Mouse (Mus musculus) heart, embryonic 10.5 days (tissue): ENCODE data around the gene Zfp94. TPM values are rescaled to one million over a fixed set of nuclear protein-coding genes. Genes with fewer than 3 reads are reported as not detected.

Source experiments
- DNase-seq: peaks from one replicate; pipeline ENCODE4 v3.0.0-alpha.2; 2017; ENCODE audit warnings: low spot score
- H3K27ac ChIP-seq: fragments of 300-500 bp; sonication (generic); 2 replicates; pipeline ENCODE4 v1.5.1; 2016; ENCODE audit warnings: mild to moderate bottlenecking
- H3K27me3 ChIP-seq: fragments of 300-500 bp; sonication (generic); 2 replicates; pipeline ENCODE4 v1.6.1; 2016; ENCODE audit warnings: mild to moderate bottlenecking; ENCODE audit not compliant: poor library complexity, insufficient read depth, severe bottlenecking
- H3K36me3 ChIP-seq: fragments of 300-500 bp; sonication (generic); 2 replicates; pipeline ENCODE4 v1.6.1; 2016; ENCODE audit warnings: mild to moderate bottlenecking, moderate library complexity
- H3K4me1 ChIP-seq: fragments of 300-500 bp; sonication (generic); 2 replicates; pipeline ENCODE4 v1.6.1; 2016; ENCODE audit warnings: mild to moderate bottlenecking
- H3K4me3 ChIP-seq: fragments of 300-500 bp; sonication (generic); 2 replicates; pipeline ENCODE4 v1.5.1; 2016; ENCODE audit warnings: mild to moderate bottlenecking, moderate library complexity
- H3K9me3 ChIP-seq: fragments of 300-500 bp; sonication (generic); 2 replicates; pipeline ENCODE4 v1.6.1; 2016; ENCODE audit warnings: mild to moderate bottlenecking, moderate library complexity
- WGBS: fragments of 180-500 bp; shearing (Covaris S2); methylation state at CpG from one replicate; pipeline ENCODE4 v1.1.7; 2016; 5-methylcytosine and 5-hydroxymethylcytosine counted together
- polyA plus RNA-seq: library from polyadenylated mRNA; unstranded; fragments of >200 nt; fragmentation: Nextera tagmentation; extraction: Ambion mirVana; gene quantifications from 2 replicates; pipeline ENCODE4 v1.2.1, GENCODE M21; 2016

The Zfp94 gene
- polyA plus RNA-seq, 1 experiment from 2014 or later: 10.1 TPM

DNA sequence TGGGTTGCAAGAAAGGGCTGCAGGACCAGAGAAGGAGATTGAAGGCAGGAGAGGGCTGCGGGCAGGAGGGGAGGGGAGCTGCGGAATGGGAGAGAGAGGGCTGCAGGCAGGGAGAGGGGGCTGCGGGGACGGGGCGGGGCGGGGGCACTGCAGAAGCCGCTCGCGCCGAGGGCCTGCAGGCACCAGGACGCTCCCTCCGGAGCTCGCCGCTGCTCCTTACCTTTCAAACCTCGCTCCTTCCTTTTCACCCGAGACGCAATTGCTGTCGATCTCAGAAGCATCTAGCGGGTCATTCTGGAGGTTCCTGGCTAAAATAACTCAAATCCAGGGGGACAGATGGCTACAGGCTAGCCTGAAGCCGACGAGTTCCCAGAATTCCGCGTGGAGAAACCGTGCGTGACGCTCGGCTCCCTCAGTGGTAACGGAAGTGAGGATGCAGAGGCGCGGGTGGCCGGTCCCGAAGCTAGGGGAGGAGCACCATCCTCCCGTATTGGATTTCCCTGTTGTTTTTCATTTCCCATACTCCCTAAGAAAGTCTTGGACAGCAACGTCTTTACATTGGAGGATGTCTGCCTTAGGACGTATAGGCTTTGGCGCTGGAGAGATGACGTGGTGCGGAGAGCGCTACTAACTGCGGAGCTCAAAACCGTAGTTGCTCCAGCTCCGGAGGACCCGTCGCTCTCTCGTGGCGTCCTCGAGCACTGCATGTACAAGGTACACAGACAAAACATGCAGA is 17.3 kb downstream of the Zfp94 start:
- Histone ChIP-seq H3K27me3 (no peaks in the 10 kb centered on the region), H3K36me3 (peaks cover 50% of the 10 kb centered on the region), H3K27ac (peak overlapping the region; percentile 91), H3K4me3 (peak overlapping the region; percentile 83), H3K9me3 (no peaks in the 10 kb centered on the region), H3K4me1 (peaks cover 10% of the 10 kb centered on the region; the same call in 1 of the 2 replicates)
- WGBS: under 1% methylated on average over 47 of the region's 47 CpGs
- peak; percentile 90 for DNase-seq

DNA sequence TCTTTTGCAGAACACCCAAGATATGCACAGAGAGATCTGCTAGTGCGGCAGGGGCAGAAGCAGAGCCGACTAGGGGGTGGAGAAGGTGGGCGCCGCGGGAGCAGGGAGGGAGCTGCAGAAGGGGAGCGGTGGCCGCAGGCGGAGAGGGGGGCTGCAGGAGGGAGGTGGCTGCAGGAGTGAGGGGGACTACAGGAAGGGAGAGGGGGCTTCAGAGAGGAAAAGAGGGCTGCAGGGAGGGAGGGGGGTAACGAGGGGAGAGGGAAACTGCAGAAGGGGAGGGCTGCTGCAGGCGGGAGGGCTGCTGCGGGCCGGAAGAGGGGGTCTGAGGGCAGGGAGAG is 17.9 kb downstream of the Zfp94 start:
- WGBS: 2% methylated on average over 12 of the region's 12 CpGs
- Histone ChIP-seq H3K27ac (peak overlapping the region; percentile 91), H3K27me3 (no peaks in the 10 kb centered on the region), H3K36me3 (peaks cover 56% of the 10 kb centered on the region), H3K4me3 (peak overlapping the region; percentile 83), H3K4me1 (peaks cover 10% of the 10 kb centered on the region; the same call in 1 of the 2 replicates), H3K9me3 (no peaks in the 10 kb centered on the region)
- peak; percentile 74 for DNase-seq

DNA sequence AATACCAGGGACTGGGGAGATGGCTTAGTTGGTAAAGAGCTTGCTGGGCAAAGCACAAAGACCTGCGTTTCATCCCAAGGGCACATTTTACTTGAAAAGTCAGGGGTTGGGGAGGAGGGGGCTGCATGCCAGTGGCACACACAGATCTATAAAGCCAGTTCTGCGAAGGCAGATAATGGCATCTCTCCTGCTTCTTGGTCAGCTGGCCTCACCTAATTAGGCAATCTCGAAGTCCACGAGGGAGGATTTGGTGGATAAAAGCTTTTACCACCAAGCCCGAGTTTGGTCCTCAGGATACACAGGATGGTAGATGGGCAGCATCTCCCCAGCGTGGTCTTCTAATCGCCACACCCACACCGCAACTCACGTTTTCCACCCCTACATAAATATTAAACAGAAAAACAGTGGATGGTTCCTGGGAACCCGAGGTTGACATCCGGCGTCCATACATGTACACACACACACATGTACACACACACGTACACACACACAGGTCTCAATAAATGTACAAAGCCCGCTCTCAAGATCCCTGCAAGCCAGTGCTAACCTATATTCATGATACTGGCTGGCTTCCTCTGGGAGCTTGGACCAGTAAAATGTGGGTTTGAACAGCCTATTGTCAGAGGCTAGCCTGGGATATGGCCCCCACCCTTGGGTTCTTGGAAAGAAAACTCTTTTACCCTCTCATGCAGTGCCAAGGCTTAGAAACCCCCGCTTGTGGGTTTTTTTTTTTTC is 18.9 kb downstream of the Zfp94 start:
- H3K4me3 ChIP-seq: peak overlapping the region; percentile 83; the same call in 1 of the 2 replicates
- peaks cover 10% of the 10 kb centered on the region; the same call in 1 of the 2 replicates for H3K4me1 ChIP-seq
- DNase-seq: peak; percentile 66
- no peaks in the 10 kb centered on the region for H3K9me3 ChIP-seq
- H3K36me3 ChIP-seq: peaks cover 55% of the 10 kb centered on the region
- WGBS: 90% methylated on average over 15 of the region's 15 CpGs
- H3K27me3 ChIP-seq: no peaks in the 10 kb centered on the region
- H3K27ac ChIP-seq: no peak overlapping the region

DNA sequence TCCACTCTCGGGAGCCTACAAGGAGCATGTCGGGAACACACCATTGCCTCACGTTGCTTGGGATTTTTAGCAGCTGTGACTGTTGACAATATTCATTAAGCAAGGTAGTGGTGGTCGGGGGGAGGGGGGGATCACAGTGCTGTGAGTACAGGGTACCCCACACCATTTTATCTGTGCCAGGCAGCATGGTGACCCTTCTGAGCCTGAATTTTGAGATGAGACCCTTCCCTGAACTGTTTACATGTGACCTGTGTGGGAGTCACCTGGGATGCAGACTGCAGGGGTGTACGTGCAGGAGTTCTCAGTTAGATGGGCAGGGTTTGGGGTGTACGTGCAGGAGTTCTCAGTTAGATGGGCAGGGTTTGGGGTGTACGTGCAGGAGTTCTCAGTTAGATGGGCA is 20.1 kb downstream of the Zfp94 start:
- H3K36me3 ChIP-seq: peaks cover 58% of the 10 kb centered on the region
- DNase-seq: peak; percentile 52
- 90% methylated on average over 7 of the region's 7 CpGs for WGBS
- H3K27ac ChIP-seq: no peak overlapping the region
- H3K27me3 ChIP-seq: no peaks in the 10 kb centered on the region
- H3K9me3 ChIP-seq: no peaks in the 10 kb centered on the region
- H3K4me3 ChIP-seq: no peak overlapping the region
- peaks cover 10% of the 10 kb centered on the region; the same call in 1 of the 2 replicates for H3K4me1 ChIP-seq

DNA sequence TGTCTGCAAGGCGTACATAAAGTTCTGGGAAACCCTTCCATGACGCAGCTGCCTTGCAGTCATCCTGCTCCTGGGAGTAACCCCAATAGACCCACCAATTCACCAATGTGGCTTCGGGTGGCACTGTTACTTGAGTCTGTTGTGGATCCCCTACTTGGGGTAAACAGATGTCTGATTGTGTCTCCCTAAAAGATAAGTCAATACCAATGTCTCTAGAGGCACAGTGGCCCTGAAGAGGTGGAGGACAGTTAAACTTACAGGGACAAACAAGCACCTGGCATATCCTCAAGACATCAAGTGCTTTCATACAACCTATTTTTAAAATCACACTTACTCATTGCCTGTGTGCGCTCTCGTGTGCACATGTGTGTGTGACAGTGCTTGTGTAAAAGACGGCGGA is 21.1 kb downstream of the Zfp94 start:
- H3K4me3 ChIP-seq: no peak overlapping the region
- no peaks in the 10 kb centered on the region for H3K27me3 ChIP-seq
- peak; percentile 66 for DNase-seq
- no peak overlapping the region for H3K27ac ChIP-seq
- 93% methylated on average over 7 of the region's 7 CpGs for WGBS
- H3K9me3 ChIP-seq: no peaks in the 10 kb centered on the region
- H3K4me1 ChIP-seq: peaks cover 9% of the 10 kb centered on the region; the same call in 1 of the 2 replicates
- peaks cover 68% of the 10 kb centered on the region for H3K36me3 ChIP-seq

DNA sequence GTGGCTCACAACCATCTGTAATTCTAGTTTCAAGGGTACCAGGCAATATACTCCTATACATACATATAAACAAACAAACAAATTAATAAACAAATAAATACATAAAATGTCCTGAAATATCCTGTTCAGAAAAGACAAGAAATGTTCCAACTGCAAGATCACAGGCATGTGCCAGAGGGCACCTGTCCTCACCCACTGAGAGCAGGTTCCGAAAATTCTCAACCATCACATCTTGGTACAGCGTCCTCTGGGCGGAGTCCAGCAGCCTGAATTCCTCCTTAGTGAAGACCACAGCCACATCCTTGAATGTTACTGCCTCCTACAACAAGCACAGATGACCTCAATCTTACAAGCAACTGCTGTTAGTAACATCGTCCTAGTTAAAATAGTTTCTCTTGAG is 21.7 kb downstream of the Zfp94 start:
- H3K36me3 ChIP-seq: peaks cover 74% of the 10 kb centered on the region
- no peaks in the 10 kb centered on the region for H3K9me3 ChIP-seq
- peaks cover 6% of the 10 kb centered on the region; the same call in 1 of the 2 replicates for H3K4me1 ChIP-seq
- H3K27me3 ChIP-seq: no peaks in the 10 kb centered on the region
- H3K27ac ChIP-seq: no peak overlapping the region
- 94% methylated on average over 4 of the region's 4 CpGs for WGBS
- no peak overlapping the region for H3K4me3 ChIP-seq
- DNase-seq: no peak

DNA sequence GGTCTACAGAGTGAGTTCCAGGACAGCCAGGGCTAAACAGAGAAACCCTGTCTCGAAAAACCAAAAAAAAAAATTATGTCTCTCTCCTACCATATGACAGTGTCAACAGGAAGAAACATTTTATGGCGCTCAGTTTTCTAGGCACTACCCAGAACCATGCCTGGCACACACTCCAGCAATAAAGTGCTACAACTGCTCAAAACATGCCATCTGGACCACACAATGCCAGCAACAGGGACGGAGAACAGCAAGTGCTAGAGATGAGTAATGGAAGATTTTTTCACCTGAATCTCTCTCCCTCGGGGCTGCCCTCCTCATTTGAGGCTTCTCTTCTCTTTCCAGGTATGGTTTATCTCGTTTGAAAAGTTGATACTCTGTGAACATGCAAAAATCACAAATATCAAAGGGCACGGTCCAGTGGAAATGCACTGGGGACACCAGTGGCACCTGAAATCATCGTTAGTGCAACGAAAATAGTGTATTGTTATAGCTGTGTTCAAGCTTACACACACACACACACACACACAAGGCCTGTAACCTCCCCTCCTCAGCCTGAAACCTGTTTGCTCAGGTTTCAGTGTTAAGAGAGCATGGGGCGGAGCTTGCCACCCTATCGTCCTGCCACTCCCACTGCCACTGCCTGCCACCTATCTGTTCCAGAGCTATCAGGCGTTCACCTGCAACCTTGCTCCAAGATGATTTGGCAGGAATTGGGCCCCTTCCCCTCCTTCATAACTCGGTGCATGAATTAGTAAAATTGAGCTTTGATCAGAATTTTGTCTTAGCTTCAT is 23.2 kb downstream of the Zfp94 start:
- H3K27ac ChIP-seq: no peak overlapping the region
- H3K36me3 ChIP-seq: peaks cover 85% of the 10 kb centered on the region
- WGBS: 79% methylated on average over 12 of the region's 12 CpGs
- no peaks in the 10 kb centered on the region for H3K9me3 ChIP-seq
- peak; percentile 36 for DNase-seq
- H3K4me1 ChIP-seq: peaks cover 2% of the 10 kb centered on the region; the same call in 1 of the 2 replicates
- no peaks in the 10 kb centered on the region for H3K27me3 ChIP-seq
- no peak overlapping the region for H3K4me3 ChIP-seq

DNA sequence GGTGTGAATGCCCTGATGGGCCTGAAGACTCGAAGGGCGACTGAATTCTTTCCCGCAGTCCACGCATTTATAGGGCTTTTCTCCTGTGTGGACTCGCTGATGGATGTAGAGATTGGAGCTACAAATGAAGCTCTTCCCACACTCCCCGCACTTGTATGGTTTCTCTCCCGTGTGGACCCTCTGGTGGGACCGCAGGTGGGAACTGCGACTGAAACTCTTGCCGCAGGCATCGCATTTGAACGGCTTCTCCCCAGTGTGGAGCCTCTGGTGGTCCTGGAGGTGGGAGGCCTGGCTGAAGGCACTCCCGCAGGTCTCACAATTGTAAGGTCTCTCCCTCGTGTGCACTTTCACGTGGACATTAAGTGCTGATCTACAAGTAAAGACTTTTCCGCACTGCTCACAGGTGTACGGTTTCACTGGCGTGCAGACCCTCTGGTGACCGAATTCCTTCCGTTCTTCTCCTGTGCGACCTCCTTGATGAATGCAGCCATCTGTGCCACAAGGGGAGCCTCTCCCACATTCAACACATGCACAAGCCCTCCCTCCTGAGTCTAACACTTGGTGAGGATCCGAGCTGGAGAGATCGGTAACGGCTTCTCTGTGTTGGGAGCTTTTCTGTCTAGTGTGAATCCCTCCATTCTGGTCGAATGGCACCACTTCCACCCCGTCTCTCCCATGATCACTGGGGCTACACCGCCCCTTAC is 24.9 kb downstream of the Zfp94 start:
- Histone ChIP-seq H3K27me3 (no peaks in the 10 kb centered on the region), H3K9me3 (no peaks in the 10 kb centered on the region), H3K4me3 (no peak overlapping the region), H3K27ac (no peak overlapping the region), H3K4me1 (no peaks in the 10 kb centered on the region), H3K36me3 (peaks cover 85% of the 10 kb centered on the region)
- peak; percentile 66 for DNase-seq
- 86% methylated on average over 27 of the region's 27 CpGs for WGBS

DNA sequence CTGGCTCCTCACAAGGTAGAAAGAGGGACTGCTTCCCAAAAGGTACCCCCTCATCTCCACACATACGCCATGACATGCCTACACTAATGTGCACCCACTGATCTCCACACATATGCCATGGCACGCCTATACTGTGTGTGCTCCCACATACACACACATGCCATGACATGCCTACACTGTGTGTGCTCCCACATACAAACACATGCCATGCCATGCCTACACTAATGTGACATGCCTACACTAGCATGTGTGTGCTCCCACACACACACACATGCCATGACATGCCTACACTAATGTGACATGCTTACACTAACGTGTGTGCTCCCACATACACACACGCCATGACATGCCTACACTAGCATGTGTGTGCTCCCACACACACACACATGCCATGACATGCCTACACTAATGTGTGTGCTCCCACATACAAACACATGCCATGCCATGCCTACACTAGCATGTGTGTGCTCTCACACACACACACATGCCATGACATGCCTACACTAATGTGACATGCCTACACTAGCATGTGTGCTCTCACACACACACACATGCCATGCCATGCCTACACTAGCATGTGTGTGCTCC is 26.3 kb downstream of the Zfp94 start:
- H3K27me3 ChIP-seq: no peaks in the 10 kb centered on the region
- peak; percentile 50 for DNase-seq
- H3K4me1 ChIP-seq: no peaks in the 10 kb centered on the region
- H3K4me3 ChIP-seq: no peak overlapping the region
- 93% methylated on average over 4 of the region's 4 CpGs for WGBS
- peaks cover 72% of the 10 kb centered on the region for H3K36me3 ChIP-seq
- no peak overlapping the region for H3K27ac ChIP-seq
- no peaks in the 10 kb centered on the region for H3K9me3 ChIP-seq

DNA sequence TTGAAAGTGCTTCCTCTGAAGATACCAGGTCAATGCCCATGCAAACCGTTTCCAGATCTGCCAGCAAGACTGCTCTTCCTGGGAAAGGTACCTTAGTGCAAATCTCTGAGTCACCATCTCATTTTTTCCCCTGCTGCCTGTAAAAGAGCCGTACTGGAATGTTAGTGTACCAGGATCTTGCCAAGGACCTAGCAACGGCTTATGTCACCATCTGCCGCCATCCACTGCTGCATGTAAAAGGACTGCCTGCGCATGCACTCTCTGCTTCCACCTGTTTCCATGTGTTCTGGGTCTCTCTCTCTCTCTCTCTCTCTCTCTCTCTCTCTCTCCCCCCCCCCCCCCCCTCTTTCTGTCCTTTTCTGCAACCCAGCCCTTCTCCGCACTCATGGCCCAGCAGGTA is 28.0 kb downstream of the Zfp94 start:
- H3K27ac ChIP-seq: no peak overlapping the region
- H3K9me3 ChIP-seq: no peaks in the 10 kb centered on the region
- no peak overlapping the region for H3K4me3 ChIP-seq
- H3K27me3 ChIP-seq: no peaks in the 10 kb centered on the region
- 92% methylated on average over 6 of the region's 6 CpGs for WGBS
- no peaks in the 10 kb centered on the region for H3K4me1 ChIP-seq
- DNase-seq: peak; percentile 38
- H3K36me3 ChIP-seq: peaks cover 55% of the 10 kb centered on the region

DNA sequence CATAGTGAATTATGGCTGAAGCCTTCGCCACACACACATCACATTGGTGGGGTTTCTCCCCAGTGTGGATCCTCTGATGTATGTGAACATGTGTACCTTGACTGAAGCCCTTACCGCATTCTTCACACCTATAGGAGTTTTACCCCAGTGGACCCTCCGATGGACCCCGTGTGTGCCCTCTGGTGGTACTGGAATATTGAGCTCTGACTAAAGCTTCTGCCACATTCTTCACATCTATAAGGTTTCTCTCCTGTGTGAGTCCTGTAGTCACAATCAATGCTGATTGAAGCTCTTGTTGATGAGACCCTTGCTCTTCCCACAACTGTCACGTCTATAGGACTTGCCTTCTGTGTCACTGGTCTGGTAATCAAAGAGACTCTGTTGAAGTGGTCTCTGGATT is 28.8 kb downstream of the Zfp94 start:
- no peak for DNase-seq
- 78% methylated on average over 5 of the region's 5 CpGs for WGBS
- no peak overlapping the region for H3K27ac ChIP-seq
- no peaks in the 10 kb centered on the region for H3K27me3 ChIP-seq
- H3K4me3 ChIP-seq: no peak overlapping the region
- H3K36me3 ChIP-seq: peaks cover 48% of the 10 kb centered on the region
- no peaks in the 10 kb centered on the region for H3K9me3 ChIP-seq
- H3K4me1 ChIP-seq: no peaks in the 10 kb centered on the region

DNA sequence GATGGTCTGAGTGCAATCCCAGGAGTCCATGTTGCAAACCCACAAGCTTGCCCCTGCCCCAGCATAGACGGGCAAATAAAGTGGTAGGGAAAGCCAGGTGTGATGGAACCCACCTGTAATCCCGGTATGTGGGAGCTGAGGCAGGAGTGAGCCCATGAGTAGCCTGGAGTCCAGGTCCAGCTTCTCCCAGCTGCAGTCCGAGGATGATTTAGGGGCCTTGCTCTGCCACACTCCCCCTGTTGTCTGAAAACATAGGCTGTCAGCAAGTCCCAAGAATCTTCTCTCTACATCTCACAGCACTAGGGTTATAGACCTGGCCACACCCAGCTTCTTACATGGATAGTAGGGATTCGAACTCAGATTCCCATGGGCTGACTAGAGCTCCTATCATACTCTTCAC is 29.6 kb downstream of the Zfp94 start:
- no peaks in the 10 kb centered on the region for H3K27me3 ChIP-seq
- no peaks in the 10 kb centered on the region for H3K4me1 ChIP-seq
- DNase-seq: peak; percentile 70
- H3K9me3 ChIP-seq: no peaks in the 10 kb centered on the region
- H3K27ac ChIP-seq: no peak overlapping the region
- 73% methylated on average over 4 of the region's 4 CpGs for WGBS
- H3K36me3 ChIP-seq: peaks cover 40% of the 10 kb centered on the region
- H3K4me3 ChIP-seq: no peak overlapping the region
